Mouse (Mus musculus) lung, postnatal 0 days (tissue): ENCODE data around the gene Bcorl1.
A peak's percentile ranks its signal among the peaks of the same experiment; 100 is the strongest.

Source experiments
- CTCF ChIP-seq: IDR thresholded peaks from 2 replicates; pipeline ENCODE4 v1.5.1; 2016; ENCODE audit warnings: antibody characterized with exemption, mild to moderate bottlenecking
- EP300 ChIP-seq: IDR thresholded peaks from 2 replicates; pipeline ENCODE4 v1.6.1; 2016; ENCODE audit warnings: antibody characterized with exemption, mild to moderate bottlenecking, control low read depth

DNA sequence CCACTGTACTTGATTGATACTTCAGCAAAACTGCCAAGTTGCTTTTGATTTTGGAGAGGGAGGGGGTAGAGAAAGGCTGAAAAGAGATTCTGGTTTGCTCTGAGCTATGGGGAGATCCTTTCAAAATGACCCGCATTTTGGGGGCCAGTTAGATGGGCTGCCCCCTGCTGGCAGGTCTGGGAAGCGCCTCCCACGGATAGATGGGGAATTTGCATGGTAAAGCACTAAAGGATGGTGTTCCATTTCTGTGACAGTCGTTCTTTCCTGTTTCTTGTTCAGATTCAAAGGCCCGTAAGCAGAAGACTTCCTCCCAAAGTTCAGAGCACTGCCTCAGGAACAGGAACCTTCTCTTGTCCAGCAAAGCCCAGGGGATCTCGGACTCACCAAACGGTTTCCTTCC, 42.5 kb downstream of the Bcorl1 start:
- peak; percentile 74 for TF ChIP-seq CTCF
- no peak for TF ChIP-seq EP300
